Mouse (Mus musculus) embryo, embryonic 10.5 days (tissue): ENCODE measurements around the gene Atad3a.
A peak's percentile ranks its signal among the peaks of the same experiment; 100 is the strongest.

Source experiments
- DNase-seq: peaks from one replicate; pipeline ENCODE4 v3.0.0-alpha.2; 2015; ENCODE audit warnings: low spot score

The Atad3a gene

DNA sequence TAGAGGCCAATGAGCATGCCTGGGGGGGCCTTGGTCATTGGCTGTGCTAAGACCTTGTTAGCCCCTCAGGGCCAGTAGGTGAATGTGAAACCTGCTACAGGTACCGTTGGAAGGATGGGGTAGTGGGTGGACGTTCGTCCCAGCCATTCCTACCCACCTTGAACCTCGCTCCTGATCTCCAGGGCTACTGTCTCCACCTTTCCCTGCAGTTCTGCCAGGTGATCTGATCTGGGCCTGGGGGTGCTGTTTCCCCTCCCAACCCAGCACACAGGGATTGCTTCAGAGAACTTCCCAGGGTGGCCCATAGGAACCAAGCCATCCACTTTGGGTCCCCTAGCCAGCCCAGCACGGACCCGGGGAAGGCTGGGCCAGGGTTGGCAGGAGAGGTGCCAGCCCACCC lies 21.7 kb downstream of the Atad3a start:
- DNase-seq = no peak

DNA sequence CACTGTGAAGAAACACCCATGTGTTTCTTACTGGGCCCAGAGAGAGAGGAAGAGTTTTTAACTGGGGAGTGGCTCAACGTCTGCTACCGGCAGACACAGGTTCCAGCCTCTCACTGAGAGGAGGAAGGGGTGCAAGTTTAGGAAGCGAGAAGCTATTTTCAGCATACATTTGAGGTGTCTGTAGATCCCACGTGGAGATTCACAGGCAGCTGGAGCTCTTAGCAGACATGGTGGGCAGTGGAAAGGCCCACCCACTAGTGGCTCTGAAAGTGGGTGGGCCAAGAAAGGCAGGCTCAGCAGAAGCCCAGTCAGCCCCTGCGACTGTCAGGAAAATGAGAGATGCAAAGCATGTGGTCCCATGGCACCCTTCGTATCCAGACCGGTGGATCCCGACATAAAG lies 22.6 kb downstream of the Atad3a start:
- DNase-seq = no peak

DNA sequence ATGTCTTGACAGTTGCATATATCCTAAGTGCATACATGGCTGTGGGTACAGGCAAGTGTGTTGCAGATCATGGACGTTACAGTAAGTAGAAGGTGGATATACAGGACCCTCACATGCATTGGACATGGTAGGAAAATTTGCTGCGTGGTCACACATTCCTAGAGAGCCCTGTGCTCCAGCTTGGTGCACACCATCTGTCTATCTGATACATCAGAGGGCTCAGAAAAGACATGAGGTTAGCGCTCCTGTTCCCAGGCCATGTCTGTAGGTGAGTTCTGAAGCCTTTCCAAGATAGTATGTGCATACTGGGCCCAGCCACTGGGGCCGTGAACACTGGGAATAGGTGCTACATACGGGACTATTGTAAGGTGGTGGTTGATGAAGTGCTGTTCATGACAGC lies 24.5 kb downstream of the Atad3a start:
- DNase-seq = no peak

DNA sequence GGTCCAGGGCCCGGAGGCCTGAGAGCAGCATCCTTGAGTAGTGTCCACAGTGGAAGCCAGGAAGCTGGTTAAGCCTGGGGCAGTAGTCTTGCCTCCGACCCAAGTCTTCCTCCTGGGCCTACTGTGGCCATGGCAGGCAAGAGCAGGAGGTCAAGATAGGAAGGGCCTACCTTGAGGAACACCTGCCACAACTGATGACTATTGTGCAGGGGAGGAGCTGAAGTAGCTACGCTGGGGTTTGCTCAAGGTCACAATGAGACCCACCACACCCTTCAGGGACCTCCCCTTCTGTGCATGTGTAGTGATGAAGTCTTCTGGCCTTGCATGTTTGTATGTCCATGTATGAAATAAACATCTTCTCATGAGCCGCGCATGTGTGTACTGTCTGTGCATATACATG lies 25.1 kb downstream of the Atad3a start:
- no peak for DNase-seq

DNA sequence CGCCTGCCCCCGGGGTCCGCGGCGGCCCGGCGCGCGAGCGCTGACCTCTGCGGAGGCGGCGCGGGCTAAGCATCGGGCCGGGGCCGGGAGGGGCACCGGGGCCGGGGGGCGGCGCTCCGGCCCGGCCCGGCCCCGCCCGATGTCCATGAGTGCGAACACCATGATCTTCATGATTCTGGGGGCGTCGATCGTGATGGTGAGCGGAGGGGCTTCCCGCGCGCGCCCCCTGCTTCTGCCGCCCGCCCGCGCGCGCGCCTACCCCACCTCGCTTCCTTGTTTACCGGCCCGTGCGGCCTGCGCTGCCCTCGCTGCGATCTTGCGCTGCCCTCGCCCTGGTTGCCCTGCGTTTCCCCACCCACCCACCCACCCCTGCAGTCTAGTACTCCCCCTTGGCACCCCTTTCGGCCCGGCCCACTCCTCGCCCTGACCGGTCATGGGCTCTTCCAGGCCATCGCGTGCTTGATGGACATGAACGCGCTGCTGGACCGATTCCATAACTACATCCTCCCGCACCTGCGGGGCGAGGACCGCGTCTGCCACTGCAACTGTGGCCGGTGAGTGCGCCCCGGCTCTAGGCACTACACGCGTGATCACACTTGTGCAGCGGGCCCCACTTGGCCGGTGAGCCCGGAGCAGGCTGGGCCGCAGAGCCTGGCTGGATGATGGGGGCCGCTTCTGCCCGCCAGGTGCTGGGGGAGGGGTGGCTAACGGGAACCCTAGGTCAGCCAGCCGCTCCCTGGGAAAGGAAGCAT lies 25.8 kb downstream of the Atad3a start:
- DNase-seq = peak; percentile 36

DNA sequence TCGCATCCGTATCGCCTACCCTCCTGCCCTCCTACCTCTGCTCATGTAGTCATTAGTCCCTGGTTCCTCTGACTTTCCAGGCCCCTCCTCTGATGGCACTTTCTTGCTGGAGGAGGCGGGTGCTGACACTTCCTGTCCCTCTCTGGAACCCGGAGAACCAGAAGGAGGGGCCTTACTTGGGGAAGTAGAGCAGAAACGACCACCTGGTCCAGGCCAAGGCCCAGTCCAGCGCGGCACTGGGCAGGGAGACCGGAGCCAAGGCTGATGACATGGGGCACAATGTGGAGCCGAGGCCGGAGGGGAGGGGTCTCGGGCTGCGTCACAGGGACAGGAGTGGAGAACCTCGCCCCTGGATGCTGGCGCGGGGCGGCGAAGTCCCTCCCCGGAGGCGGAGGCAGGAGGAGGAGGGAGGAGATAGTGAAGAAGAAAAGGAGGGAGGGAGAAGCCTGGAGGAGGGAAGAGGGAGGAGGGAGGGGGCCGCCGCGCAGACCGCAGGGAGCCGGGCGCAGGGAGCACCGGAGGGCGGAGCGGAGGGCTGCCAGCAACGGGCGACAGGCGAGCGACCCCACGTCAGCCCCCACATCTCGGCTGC lies 26.4 kb downstream of the Atad3a start, which contains the start of gene Tmem240:
TSS of gene Tmem240 (plus strand) at position 451 of the 592 bp plus-strand sequence.
- DNase-seq = peak; percentile 94

DNA sequence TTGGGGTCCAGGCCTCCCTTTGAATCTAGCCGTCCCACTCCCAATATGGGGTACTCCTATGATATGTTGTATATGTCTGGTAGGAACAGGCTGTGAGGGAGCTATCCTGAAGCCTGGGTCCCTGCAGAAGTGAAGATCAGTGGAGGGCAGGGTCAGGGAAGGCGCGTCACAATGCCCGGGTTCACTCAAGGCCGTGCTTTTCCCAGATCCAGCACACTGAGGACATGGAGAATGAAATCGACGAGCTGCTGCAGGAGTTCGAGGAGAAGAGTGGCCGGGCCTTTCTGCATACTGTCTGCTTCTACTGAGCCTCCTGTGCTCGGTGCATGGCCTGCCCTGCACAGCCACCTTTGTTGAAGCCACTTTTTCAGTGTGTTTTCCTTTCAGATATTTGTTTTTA lies 27.6 kb downstream of the Atad3a start:
- no peak for DNase-seq

DNA sequence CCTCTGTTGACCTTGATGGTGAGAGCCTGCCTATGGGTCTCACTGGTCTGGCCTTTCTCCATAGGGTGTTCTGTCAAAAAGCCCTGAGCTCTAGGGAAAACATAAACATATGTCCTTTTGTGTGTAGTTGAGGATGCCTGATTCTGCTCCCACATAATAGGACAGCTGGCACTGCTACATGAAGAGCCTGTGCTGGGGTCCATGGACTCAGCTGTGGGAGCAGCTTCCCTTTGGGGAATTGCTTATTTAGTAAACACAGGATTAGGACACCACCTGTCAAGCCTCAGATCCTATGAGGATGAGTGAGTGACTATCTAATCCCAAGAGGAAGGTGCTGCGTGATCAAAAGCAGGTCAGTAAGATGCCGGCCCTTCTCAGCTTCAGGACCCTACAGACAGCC lies 32.9 kb downstream of the Atad3a start:
- DNase-seq = no peak

DNA sequence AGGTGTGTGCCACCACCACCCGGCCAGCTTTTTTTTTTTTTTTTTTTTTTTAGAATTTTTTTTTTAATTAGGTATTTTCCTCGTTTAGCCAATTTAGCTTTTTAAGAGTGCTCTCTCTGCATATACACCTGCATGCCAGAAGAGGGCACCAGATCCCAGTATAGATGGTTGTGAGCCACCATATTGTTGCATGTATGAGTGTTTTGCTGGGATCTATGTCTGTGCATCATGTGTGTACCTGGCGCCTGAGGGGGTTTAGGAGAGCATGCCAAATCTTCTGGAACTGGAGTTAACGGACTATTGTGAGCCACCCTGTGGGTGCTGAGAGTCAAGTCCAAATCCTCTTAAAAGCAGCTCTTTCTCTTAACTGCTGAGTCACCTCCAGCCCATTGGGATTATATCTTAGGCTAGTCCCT lies 39.2 kb downstream of the Atad3a start:
- peak; percentile 41 for DNase-seq

DNA sequence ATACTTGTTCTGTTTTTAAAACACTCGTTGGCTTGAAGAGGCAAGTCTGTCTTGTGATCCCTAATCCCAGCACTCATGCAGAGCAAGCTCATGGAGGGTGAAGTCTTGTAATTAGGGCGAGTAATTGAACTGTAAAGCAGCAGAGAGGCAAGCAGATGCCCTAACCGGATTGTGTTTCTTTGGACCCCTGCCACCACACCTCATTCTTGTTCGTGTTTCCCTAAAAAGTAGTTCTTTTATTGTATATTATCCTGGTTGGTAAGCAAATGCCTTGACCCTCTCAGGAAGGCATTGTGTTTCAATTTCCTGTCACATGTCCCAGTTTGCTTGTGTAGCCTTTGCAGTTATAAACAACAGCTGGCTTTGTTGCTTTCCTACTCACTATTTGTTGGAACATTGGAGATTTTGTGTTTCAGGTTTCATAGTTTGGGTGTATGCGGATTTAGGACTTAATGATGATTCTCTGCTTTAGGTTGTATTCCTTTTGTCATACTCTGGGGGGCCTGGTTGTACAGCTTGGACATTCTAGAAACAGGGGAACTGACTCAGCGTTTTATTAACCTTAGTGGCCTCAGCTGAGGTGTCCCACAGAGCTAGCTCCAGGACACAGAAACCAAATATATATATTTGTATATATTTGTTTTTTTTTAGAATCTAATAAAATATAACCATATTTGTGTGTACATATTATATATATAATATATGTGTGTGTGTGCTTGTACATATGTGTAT lies 50.2 kb downstream of the Atad3a start:
- no peak for DNase-seq

DNA sequence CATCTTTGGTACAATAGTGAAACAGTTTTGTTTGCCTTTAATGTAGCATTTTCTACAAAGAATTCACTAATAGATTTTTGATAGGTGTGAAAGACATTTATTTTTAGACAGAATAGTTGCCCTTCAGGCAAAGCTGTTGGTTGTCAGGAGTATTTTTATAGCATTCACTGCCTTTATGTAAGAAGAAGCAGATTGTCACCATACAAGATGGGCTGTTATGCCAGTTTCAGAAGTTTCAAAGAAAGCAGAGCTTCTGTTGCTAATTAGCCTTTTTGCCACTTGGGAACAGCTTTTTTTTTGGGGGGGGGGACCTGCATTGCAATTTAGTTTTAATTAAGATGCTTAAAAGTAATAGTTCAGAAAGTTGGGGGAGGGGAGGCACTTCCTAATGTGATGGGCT lies 51.9 kb downstream of the Atad3a start:
- DNase-seq = no peak

DNA sequence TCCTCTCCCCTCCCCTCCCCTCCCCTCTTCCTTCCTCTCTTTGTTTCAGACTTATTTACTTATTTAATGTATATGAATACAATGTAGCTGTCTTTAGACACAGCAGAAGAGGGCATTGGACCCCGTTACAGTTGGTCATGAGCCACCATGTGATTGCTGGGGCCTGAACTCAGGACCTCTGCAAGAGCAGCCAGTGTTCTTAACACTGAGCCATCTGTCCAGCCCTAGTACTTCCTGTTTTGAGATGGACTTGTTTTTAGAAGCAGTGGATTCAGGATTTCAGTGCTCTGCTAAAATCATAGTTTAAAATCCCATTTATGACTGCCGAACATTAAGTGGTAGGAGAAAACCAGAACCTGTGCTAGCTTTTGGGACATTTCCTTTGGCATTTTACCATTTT lies 52.3 kb downstream of the Atad3a start:
- no peak for DNase-seq

DNA sequence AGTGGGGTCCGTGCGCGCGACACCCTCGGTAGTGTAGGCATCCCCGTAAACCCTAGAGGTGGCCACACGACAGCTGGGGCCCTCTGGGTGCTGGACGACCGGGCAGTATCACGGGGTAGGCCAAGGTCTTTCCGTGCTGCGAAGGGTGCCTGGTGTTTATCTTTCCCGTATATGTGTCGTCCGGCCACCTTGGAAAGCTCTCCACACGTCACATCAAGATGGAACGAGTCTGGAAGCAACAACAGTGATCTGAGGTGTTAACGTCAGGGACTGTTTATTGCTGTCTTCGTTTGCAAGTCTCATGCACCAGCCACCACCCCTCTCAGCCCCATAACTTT lies 55.3 kb downstream of the Atad3a start:
- DNase-seq = peak; percentile 32

DNA sequence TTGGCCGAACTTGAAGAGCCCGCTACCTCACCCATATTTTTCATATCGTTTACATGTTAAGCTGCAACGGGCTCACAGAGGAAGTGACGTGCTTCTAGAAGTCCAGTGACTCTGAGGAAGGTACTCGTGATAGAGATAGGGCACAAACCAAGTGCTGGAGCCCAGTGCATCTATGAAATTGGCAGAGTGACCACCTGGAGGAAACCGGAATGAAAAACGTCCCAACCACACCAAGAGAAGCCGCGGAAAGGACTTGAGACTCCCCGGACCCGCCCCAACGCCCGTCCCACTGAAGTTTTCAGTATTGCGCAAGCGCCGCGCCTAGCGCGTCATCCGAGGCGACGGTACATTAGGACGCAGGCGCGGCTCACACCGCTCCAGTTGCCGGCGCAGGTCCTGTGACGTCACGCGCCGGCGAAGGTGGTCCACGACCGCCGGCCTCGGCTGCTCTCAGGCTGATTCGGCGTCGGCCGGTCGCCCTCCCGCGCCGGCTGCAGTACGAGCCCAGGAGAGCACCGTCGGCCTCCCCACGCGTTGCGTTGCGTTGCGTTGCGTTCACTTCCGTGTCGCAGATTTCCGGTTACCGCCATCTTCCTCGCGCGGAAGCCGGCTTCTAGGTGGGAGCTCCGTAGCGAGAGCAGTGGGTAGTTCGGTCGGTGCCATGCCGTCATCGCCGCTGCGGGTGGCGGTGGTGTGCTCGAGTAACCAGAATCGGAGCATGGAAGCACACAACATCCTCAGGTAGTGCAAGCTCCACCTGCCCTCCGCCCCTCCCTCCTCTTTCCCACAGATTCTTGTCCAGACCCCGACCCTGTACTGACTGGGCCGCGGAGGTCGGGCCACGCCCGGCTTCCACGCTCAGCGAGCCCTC lies 55.9 kb downstream of the Atad3a start, which contains the start of gene Ssu72:
TSS of gene Ssu72 (plus strand) at position 80 of the 871 bp plus-strand sequence.
- DNase-seq = peak; percentile 97

DNA sequence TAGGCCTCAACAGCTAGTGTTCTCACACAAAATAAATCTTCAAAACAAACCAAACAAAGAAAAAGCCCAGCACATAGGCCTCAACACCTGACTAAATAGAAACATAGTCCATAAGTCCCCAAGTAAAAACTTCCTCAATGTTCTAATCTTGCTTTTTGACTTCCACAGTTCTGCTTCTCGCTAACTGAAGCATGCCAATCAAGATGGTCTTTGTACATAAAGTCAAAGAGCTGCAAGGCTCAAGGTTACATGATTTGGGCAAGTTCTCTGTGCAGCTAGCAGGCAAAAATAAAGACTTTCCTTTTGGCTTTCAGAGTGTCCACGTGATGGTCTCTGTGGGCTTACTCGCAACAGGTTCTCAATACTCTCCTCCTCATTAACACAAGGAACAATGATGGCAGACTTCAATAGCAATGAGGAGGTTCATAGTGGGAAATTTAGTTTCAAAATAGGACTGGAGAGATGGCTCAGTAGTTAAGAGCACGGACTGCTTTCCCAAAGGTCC lies 57.4 kb downstream of the Atad3a start:
- no peak for DNase-seq

DNA sequence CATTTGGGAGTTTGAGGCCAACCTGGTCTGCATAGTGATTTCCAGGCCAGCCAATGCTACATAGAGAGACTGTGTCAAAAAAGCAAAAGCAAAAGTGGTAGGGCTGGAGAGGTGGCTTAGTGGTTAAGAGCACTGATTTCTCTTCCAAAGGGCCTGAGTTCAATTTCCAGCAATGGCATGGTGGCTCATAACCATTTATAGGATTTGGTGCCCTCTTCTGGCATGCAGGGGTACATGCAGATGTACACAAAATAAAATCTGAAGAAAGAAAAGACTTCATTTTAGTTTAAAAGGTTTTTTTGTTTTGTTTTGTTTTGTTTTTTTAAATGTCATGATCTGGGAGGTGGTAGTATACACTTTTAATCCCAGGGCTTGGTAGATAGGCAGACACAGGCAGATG lies 60.5 kb downstream of the Atad3a start:
- peak; percentile 60 for DNase-seq

DNA sequence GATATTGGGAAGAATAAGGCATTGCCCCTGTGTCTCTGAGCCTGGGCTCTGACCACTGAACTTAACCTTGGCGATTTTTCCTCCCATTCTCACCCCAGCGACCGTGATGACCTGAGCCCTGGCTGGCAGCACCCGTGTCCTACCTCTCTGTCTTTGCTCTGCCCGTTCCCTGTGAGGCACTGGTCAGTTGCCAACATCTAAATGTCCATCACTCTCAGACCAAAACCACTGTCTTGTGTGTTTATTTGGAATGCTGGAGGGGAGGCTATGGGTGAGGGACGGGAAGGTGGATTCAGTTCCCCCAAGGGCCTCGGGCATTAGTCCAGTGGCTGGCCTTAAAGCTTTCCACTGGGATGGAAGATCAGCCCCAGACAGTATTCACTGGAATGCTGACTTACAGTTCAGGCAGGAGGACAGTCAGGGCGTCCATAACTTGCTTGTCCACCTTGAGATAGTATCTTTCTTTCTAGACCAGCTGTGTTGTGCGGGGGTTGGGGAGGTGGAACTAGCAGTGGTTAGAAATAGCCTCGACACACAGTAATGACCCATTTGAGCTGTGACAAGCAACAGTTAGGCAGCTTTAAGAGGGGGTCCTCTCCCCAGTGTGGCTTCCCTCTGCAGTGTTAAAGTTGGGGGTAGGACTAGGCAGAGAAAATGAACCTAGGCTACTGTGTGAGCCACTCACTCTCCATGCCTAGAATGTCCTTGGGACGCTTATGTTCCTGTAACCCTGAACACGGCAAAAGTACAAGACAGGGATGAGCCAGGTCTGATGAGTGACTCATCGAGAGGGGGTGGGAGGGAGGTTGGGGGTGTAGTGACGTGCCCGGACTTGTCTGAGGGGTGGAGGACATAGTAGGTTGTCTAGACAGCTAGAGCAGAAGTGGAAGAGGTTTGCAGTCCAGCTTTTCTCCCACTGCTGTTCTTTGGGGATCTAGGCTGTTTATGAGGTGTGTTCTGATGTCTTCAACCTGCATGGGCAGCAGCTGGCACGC lies 64.3 kb downstream of the Atad3a start:
- DNase-seq = no peak

DNA sequence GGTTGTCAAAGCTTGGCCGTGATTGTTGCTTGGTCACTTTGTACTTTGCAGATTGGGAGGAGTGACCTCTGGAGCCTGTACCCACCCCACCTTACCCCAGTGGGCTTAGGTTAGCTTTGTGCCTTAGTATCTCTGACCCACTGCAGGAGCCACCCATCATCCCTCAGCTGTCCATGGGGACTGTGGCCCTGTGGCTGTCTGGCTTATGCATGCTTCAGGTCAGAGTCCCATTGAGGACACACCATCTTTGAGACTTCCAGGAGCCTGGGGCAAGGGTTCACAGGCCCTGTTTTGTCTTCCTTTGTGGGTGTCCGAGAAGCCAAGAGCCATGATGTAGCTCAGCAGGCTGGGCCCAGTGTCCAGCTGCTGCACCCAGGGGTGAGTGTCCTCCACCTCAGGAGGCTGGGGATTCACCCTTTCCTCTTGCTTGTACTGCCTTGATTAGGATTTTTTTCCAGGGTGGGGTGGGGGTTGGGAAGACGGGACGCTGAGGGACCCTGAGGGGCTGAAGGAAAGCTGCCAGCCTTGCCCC lies 65.3 kb downstream of the Atad3a start:
- no peak for DNase-seq

DNA sequence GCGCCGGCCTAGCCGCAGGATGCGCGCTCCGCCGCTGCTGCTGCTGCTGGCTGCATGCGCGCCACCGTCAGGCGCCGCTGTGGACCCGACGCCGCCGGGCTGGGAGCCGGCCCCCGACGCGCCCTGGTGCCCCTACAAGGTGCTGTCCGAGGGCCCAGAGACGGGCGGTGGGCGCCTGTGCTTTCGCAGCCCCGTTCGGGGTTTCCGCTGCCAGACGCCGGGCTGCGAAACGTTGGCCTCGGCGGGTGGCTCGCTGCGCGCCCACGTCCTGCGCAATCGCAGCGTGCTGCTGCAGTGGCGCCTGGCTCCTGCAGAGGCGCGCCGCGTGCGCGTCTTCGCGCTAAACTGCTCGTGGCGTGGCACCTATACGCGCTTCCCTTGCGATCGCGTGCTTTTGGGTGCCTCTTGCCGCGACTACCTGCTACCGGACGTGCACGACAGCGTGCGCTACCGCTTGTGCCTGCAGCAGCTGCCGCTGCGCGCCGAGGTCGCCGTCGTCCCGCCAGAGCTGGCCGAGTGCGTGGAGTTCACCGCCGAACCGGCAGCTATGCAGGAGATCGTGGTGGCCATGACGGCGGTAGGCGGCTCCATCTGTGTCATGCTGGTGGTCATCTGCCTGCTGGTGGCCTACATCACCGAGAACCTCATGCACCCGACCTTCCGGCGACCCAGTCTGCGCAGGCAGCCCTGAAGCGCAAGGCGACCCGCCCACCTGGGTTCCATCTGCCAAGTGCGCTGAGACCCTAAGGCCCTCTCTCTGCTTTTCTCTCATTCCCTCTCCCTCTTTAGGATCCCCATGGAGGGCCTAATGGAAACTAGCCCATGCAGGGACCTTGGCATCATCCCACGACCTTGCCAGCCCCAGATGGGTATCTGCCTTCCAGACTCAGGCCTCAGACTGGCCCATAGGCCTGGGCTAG lies 66.2 kb downstream of the Atad3a start:
- peak; percentile 63 for DNase-seq
